Mouse (Mus musculus) hindbrain, embryonic 16.5 days (tissue): ENCODE measurements around the gene Rnf166. TPM values are rescaled to one million over a fixed set of nuclear protein-coding genes. Genes with fewer than 3 reads are reported as not detected.
A peak's percentile ranks its signal among the peaks of the same experiment; 100 is the strongest.

ENCODE experiments used
- ATAC-seq: fragments of 200-750 bp; cut with Nextera tagmentation; 2 replicates; pipeline ENCODE4 v1.8.0; 2017; ENCODE audit warnings: moderate TSS enrichment, moderate library complexity
- H3K27ac ChIP-seq: fragments of 300-500 bp; sonication (generic); 2 replicates; pipeline ENCODE4 v1.5.1; 2014; ENCODE audit warnings: low read depth, mild to moderate bottlenecking, control low read depth, low read length, moderate library complexity
- H3K27me3 ChIP-seq: fragments of 300-500 bp; sonication (generic); replicated peaks from 2 replicates; pipeline ENCODE4 v1.6.1; 2014; ENCODE audit warnings: low read length; ENCODE audit not compliant: control insufficient read depth, insufficient read depth
- H3K36me3 ChIP-seq: fragments of 300-500 bp; sonication (generic); 2 replicates; pipeline ENCODE4 v1.6.1; 2014; ENCODE audit warnings: mild to moderate bottlenecking, low read length, moderate library complexity, mixed read lengths; ENCODE audit not compliant: control insufficient read depth, insufficient read depth
- H3K4me1 ChIP-seq: fragments of 300-500 bp; sonication (generic); 2 replicates; pipeline ENCODE4 v1.6.1; 2014; ENCODE audit warnings: low read depth, low read length; ENCODE audit not compliant: control insufficient read depth, insufficient read depth
- H3K4me2 ChIP-seq: fragments of 300-500 bp; sonication (generic); 2 replicates; pipeline ENCODE4 v1.6.1; 2014; ENCODE audit warnings: mild to moderate bottlenecking, low read length, control low read depth, moderate library complexity
- H3K4me3 ChIP-seq: fragments of 300-500 bp; sonication (generic); 2 replicates; pipeline ENCODE4 v1.5.1; 2014; ENCODE audit warnings: mild to moderate bottlenecking, low read length, control low read depth, moderate library complexity
- H3K9ac ChIP-seq: fragments of 300-500 bp; sonication (generic); 2 replicates; pipeline ENCODE4 v1.6.1; 2014; ENCODE audit warnings: low read depth, mild to moderate bottlenecking, control low read depth, low read length, moderate library complexity
- H3K9me3 ChIP-seq: fragments of 300-500 bp; sonication (generic); 2 replicates; pipeline ENCODE4 v1.6.1; 2014; ENCODE audit warnings: mild to moderate bottlenecking, low read length, moderate library complexity; ENCODE audit not compliant: control insufficient read depth
- WGBS: fragments of 180-500 bp; shearing (Covaris S2); extraction: QIAGEN DNeasy Blood & Tissue Kit; methylation state at CpG from one replicate; pipeline ENCODE4 v1.1.7; 2014; 5-methylcytosine and 5-hydroxymethylcytosine counted together
- polyA plus RNA-seq: library from polyadenylated mRNA; unstranded; fragments of >200 nt; fragmentation: Nextera tagmentation; extraction: Ambion mirVana; gene quantifications from 2 replicates; pipeline ENCODE4 v1.2.1, GENCODE M21; 2015

The Rnf166 gene
- polyA plus RNA-seq, 1 experiment from 2014 or later: 30.9 TPM

DNA sequence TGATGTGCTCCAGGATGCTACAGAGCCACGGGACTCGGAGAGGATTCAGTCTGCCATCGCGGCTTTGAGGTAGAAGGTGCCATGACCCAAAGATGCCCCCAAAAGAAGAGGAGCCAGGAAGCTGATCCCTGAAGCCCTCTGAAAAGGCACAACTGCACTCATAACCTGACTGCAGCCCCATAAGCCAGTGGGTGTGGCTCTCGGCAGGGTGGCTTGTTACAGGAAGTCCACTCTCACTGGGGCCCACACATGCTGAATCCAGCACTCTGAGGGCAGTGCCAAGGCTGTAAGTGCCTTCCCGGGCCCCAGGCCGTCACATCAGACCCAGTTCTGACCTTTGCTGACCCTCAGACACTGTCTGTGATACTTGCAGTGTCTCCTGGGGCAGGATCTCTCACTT is 36.5 kb upstream of the Rnf166 start:
- no peak overlapping the region for H3K9ac ChIP-seq
- WGBS: 86% methylated on average over 7 of the region's 7 CpGs
- no peaks in the 10 kb centered on the region for H3K9me3 ChIP-seq
- H3K27ac ChIP-seq: no peak overlapping the region
- no peaks in the 10 kb centered on the region for H3K36me3 ChIP-seq
- no peak overlapping the region for H3K4me3 ChIP-seq
- H3K4me1 ChIP-seq: no peaks in the 10 kb centered on the region
- no peaks in the 10 kb centered on the region for H3K27me3 ChIP-seq
- no peak for ATAC-seq
- no peak overlapping the region for H3K4me2 ChIP-seq

- H3K36me3 ChIP-seq: no peaks in the 10 kb centered on the region
- no peaks in the 10 kb centered on the region for H3K27me3 ChIP-seq
- no peaks in the 10 kb centered on the region for H3K4me1 ChIP-seq
- ATAC-seq: no peak
- no peak overlapping the region for H3K4me2 ChIP-seq
- no peak overlapping the region for H3K9ac ChIP-seq
- no peak overlapping the region for H3K27ac ChIP-seq
- no peaks in the 10 kb centered on the region for H3K9me3 ChIP-seq
- WGBS: 77% methylated on average over 16 of the region's 16 CpGs
- H3K4me3 ChIP-seq: no peak overlapping the region
Observed at GRCm38 (mm10) chr8:122511552-122511951, 35.7 kb upstream of the Rnf166 start.

- no peaks in the 10 kb centered on the region for H3K27me3 ChIP-seq
- H3K4me3 ChIP-seq: no peak overlapping the region
- H3K4me1 ChIP-seq: no peaks in the 10 kb centered on the region
- ATAC-seq: peak; percentile 75; the same call in 1 of the 2 replicates
- H3K9ac ChIP-seq: no peak overlapping the region
- WGBS: 36% methylated on average over 10 of the region's 10 CpGs
- H3K9me3 ChIP-seq: no peaks in the 10 kb centered on the region
- H3K4me2 ChIP-seq: no peak overlapping the region
- H3K27ac ChIP-seq: no peak overlapping the region
- no peaks in the 10 kb centered on the region for H3K36me3 ChIP-seq
Observed at GRCm38 (mm10) chr8:122500856-122501255, 25.0 kb upstream of the Rnf166 start.

DNA sequence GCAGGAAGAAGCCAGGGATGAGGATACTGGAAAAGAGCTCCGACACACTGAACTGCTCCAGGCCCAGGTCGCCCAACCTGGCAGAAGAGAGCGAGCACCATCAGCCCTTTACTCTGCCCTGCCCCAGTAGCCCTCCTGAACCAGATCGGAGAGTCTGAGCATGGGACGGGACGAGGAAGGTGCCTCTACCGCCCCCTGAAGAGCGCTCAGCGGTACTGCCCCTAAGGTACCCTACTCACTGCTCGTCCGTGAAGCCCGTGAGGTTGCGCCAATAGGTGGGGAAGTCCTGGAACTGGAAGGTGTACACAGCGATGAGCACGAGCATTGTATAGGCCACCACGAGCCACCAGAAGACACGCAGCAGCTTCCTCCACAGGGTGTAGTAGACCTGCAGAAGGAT is 22.0 kb upstream of the Rnf166 start:
- no peak overlapping the region for H3K4me3 ChIP-seq
- H3K27ac ChIP-seq: no peak overlapping the region
- H3K4me2 ChIP-seq: no peak overlapping the region
- no peaks in the 10 kb centered on the region for H3K9me3 ChIP-seq
- H3K9ac ChIP-seq: no peak overlapping the region
- WGBS: 62% methylated on average over 17 of the region's 17 CpGs
- H3K36me3 ChIP-seq: no peaks in the 10 kb centered on the region
- no peaks in the 10 kb centered on the region for H3K4me1 ChIP-seq
- no peak for ATAC-seq
- no peaks in the 10 kb centered on the region for H3K27me3 ChIP-seq

GRCm38 (mm10) chr8:122497016-122497734 is 21.3 kb upstream of the Rnf166 start:
- Histone ChIP-seq H3K27ac (no peak overlapping the region), H3K36me3 (no peaks in the 10 kb centered on the region), H3K4me2 (no peak overlapping the region), H3K9ac (no peak overlapping the region), H3K9me3 (no peaks in the 10 kb centered on the region), H3K27me3 (no peaks in the 10 kb centered on the region), H3K4me3 (no peak overlapping the region), H3K4me1 (no peaks in the 10 kb centered on the region)
- 82% methylated on average over 12 of the region's 12 CpGs for WGBS
- no peak for ATAC-seq

DNA sequence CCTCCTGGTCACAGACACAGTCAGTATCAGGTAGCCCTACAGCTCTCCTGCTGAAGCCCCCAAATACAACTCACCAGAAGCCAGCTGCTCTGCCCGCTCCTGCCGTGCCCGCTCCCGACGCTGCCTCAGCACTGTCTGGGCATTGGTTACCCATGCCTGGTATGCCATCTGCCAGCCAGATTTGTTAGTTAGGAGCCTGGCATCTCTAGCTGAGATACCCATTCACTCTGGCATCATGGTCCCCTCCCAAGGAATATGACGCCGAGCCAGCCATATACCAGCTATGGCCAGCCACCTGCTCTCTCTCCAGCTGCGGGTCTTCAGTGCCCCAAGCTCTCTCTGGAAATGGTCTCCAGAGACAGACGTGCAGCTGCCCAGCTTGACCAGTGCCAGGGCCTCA is 12.5 kb upstream of the Rnf166 start:
- WGBS: 82% methylated on average over 9 of the region's 9 CpGs
- ATAC-seq: no peak
- no peak overlapping the region for H3K9ac ChIP-seq
- H3K9me3 ChIP-seq: no peaks in the 10 kb centered on the region
- H3K27me3 ChIP-seq: no peaks in the 10 kb centered on the region
- no peak overlapping the region for H3K4me2 ChIP-seq
- H3K36me3 ChIP-seq: peaks cover 11% of the 10 kb centered on the region
- no peak overlapping the region for H3K4me3 ChIP-seq
- no peak overlapping the region for H3K27ac ChIP-seq
- no peaks in the 10 kb centered on the region; the same call in 1 of the 2 replicates for H3K4me1 ChIP-seq

GRCm38 (mm10) chr8:122484831-122485230 is 9.0 kb upstream of the Rnf166 start:
- no peak overlapping the region for H3K27ac ChIP-seq
- H3K4me1 ChIP-seq: no peaks in the 10 kb centered on the region; the same call in 1 of the 2 replicates
- ATAC-seq: no peak
- 94% methylated on average over 12 of the region's 12 CpGs for WGBS
- no peaks in the 10 kb centered on the region for H3K27me3 ChIP-seq
- H3K4me3 ChIP-seq: no peak overlapping the region
- no peak overlapping the region for H3K4me2 ChIP-seq
- H3K9me3 ChIP-seq: no peaks in the 10 kb centered on the region
- peaks cover 39% of the 10 kb centered on the region for H3K36me3 ChIP-seq
- H3K9ac ChIP-seq: no peak overlapping the region

DNA sequence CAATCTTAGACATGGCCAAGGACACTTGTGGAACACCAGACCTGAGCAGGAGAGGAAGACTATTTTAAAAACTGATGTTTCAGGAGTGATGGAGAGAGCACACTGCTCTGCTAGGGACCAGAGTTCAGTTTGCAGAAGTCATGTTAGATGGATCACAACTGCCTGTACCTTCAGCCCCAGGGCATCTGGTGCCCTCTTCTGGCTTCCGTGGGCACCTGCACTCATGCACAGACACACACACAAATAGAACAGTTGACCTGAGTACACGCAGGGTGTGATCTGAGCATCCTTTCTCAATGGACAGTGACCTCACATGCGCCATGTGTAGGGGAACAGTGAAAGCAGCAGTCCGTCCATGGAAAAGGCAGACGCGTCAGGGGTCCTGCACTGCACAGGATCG is 8.0 kb upstream of the Rnf166 start:
- no peak for ATAC-seq
- H3K27me3 ChIP-seq: no peaks in the 10 kb centered on the region
- H3K4me2 ChIP-seq: no peak overlapping the region
- H3K36me3 ChIP-seq: peaks cover 46% of the 10 kb centered on the region
- H3K4me3 ChIP-seq: no peak overlapping the region
- H3K9me3 ChIP-seq: no peaks in the 10 kb centered on the region
- no peaks in the 10 kb centered on the region; the same call in 1 of the 2 replicates for H3K4me1 ChIP-seq
- 96% methylated on average over 7 of the region's 7 CpGs for WGBS
- H3K27ac ChIP-seq: no peak overlapping the region
- no peak overlapping the region for H3K9ac ChIP-seq

DNA sequence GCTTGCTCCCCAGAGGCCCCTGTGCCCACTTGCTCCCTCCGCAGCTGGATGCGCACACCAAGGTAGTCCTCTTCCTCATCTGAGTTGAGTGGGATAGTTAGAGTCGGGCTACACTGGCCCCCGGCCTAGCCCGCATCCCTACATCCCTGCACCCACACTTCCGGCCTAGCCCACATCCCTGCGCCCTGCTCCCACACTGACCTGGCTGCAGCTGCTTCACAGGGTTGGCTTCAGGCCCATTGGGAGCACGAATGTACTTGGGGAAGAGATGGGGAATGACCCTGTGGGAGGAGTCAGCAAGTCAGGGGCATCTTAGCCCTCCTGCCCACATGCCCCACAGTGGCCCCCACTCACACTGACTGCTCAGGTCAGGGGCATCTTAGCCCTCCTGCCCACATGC is 6.6 kb upstream of the Rnf166 start:
- H3K27me3 ChIP-seq: no peaks in the 10 kb centered on the region
- no peak overlapping the region for H3K9ac ChIP-seq
- WGBS: 94% methylated on average over 8 of the region's 8 CpGs
- peaks cover under 1% of the 10 kb centered on the region; the same call in 1 of the 2 replicates for H3K4me1 ChIP-seq
- H3K4me3 ChIP-seq: no peak overlapping the region
- no peak overlapping the region for H3K4me2 ChIP-seq
- H3K36me3 ChIP-seq: peaks cover 51% of the 10 kb centered on the region
- ATAC-seq: no peak
- H3K9me3 ChIP-seq: no peaks in the 10 kb centered on the region
- H3K27ac ChIP-seq: no peak overlapping the region
